Mouse (Mus musculus) gastrocnemius, adult 2 months (tissue): Measurements from ENCODE around the gene Ttc1. TPM values are rescaled to one million over a fixed set of nuclear protein-coding genes. Genes with fewer than 3 reads are reported as not detected.

Experiments
- DNase-seq: peaks from one replicate; pipeline ENCODE4 v3.0.0; 2022
- H3K27ac ChIP-seq: fragments of 200-600 bp; 2 replicates; pipeline ENCODE4 v1.8.1; 2022; ENCODE audit warnings: mild to moderate bottlenecking
- H3K4me3 ChIP-seq: fragments of 200-600 bp; 2 replicates; pipeline ENCODE4 v1.8.1; 2022; ENCODE audit warnings: mild to moderate bottlenecking, moderate library complexity
- CTCF ChIP-seq: fragments of 200-600 bp; IDR thresholded peaks from 2 replicates; pipeline ENCODE4 v1.8.1; 2022; ENCODE audit warnings: antibody characterized with exemption, mild to moderate bottlenecking, moderate library complexity
- intact Hi-C: fragments of 180-260 bp; cut with DNase I; formaldehyde crosslinking; loops from one replicate; pipeline ENCODE4 v1.15.1; 2025
- long read RNA-seq, 2 experiments: library from polyadenylated mRNA; stranded (forward); transcript quantifications; one replicate each; pipeline ENCODE4 v2.0.0; 2021
- total RNA-seq, 2 experiments: library from RNA; stranded (reverse); gene quantifications; 2 replicates each; pipeline ENCODE4 v1.2.3; 2021

Ttc1 gene
- 10 to 100 TPM; 57.7 to 68.8 TPM for total RNA-seq
- long read RNA-seq, experiment 1, transcript Ttc1-201 (8 exons, 1,438 nt) = major isoform, 61 of 66 reads
- long read RNA-seq, experiment 1, partial matches to known transcripts = 5 of 66 reads
- long read RNA-seq, experiment 1, other reads (novel, unspliced or antisense) = 0 of 66 reads
- long read RNA-seq, experiment 2, transcript Ttc1-201 (8 exons, 1,438 nt) = major isoform, 91 of 93 reads
- long read RNA-seq, experiment 2, partial matches to known transcripts = 2 of 93 reads
- long read RNA-seq, experiment 2, other reads (novel, unspliced or antisense) = 0 of 93 reads

- DNase-seq = peak; percentile 98
- peak within 1 kb of the TSS; percentile 92 for H3K27ac ChIP-seq
- intact Hi-C loops = loop anchor here (5.0 to 10.0 kb wide), 2 partner anchors 65 to 253 kb away; partner anchors contain the start of gene Pwwp2a
- TF ChIP-seq CTCF = no peak
- H3K4me3 ChIP-seq = peak within 1 kb of the TSS; percentile 96
Measured at GRCm38 (mm10) chr11:43747233-43748226, at the start of gene Ttc1. TSS of gene Ttc1 (minus strand) at chr11:43748008.

GRCm38 (mm10) chr11:43795992-43796391 lies 48.2 kb upstream of the Ttc1 start:
- Histone ChIP-seq H3K4me3 (no peak overlapping the region), H3K27ac (no peak overlapping the region)
- TF ChIP-seq CTCF = no peak
- DNase-seq = no peak
- intact Hi-C loops = no loop called here

DNA sequence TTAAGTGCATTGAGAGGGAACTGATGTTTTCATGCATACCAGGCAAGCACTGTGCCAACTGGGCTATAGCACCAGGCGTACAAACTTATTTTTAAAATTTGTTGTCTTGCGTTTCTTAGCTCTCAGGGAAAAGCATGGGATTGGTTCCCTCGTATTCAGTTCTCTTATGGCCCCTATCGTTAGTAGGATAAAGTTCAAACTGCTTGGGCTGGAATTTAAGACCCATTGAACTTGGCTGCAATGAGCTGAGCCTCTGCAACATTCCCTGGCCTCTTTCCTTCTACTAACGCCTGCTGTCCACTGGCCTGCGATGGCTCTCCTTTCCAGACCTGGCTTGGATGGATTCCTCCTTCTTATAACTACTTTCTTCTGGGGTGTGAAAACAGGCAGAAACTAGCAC lies 42.6 kb upstream of the Ttc1 start:
- H3K4me3 ChIP-seq = no peak overlapping the region
- H3K27ac ChIP-seq = no peak overlapping the region
- no peak for TF ChIP-seq CTCF
- intact Hi-C loops = no loop called here
- no peak for DNase-seq

DNA sequence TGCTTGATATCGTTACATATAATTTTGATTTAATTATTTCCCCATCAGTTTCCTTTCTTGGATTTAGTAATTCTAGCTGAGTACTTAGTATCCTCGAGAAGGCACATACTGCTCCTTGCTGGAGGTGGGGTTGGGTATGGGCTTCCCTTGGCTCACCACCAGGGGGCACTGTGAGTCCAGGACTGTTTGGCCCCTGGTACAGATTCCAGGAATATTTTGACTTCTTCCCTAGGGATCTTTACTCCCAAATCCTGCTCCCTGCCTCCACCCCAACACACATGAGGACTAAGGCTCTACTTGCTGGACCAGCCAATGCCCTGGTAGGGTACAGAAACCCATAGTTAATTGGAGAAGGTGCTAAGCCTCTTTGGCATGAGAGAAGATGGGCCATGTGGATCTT lies 36.0 kb upstream of the Ttc1 start:
- peak; percentile 74 for DNase-seq
- intact Hi-C loops = loop anchor here (1.0 kb wide), 1 partner anchor 548 kb away; no protein-coding TSS in a partner anchor
- Histone ChIP-seq H3K4me3 (no peak overlapping the region), H3K27ac (no peak overlapping the region)
- TF ChIP-seq CTCF = peak; percentile 81

- intact Hi-C loops = no loop called here
- DNase-seq = no peak
Measured at GRCm38 (mm10) chr11:43783106-43783505, 35.3 kb upstream of the Ttc1 start.

GRCm38 (mm10) chr11:43779551-43779950 lies 31.7 kb upstream of the Ttc1 start:
- Histone ChIP-seq H3K27ac (no peak overlapping the region), H3K4me3 (no peak overlapping the region)
- no peak for DNase-seq
- TF ChIP-seq CTCF = no peak
- intact Hi-C loops = no loop called here

More at GRCm38 (mm10) chr11:43783106-43783505, 35.3 kb upstream of the Ttc1 start:
- no peak overlapping the region for H3K4me3 ChIP-seq
- TF ChIP-seq CTCF = no peak
- no peak overlapping the region for H3K27ac ChIP-seq

GRCm38 (mm10) chr11:43776324-43776694 lies 28.5 kb upstream of the Ttc1 start:
- Histone ChIP-seq H3K27ac (no peak overlapping the region), H3K4me3 (peak overlapping the region; percentile 48)
- no peak for TF ChIP-seq CTCF
- intact Hi-C loops = no loop called here
- DNase-seq = no peak

DNA sequence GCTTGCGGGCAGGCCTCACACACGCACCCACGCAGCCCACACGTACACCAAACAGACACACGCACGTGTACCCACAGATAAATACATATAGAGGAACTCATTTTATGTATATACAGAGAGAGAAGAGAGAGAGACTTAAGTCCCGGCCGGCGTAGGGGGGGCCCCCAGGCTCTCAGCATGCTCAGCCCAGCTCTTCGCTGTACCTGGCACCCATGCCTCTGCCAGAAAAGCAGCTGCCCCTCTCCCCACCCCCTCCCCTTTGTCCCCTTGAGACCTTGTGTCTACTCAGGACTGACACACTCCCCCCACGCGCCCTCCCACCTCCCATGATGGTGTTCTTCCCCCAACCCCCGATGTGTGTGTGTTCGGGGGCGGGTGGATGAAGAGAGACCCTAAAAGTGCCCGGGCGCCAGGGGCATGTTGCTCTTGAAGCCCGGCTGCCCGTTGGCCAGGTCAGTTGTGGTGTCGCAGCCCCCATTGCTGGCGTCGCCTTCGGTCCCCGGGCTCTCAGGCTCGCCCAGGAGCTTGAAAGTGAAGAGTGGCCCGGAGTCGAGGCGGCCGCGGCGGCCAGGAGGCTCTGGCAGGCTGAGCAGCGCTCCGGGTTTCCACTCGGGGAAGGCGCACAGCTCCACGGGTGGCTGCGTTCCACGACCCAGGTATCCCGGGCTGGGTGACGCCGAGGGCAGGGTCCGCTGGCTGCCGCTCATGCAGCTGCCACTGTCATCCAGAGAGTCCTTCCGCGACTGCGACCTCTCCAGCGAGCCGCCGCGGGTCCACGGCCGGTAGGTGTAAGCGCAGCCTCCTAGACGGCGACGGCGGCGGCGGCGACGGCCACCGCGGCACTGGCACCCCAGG lies 27.9 kb upstream of the Ttc1 start:
- Histone ChIP-seq H3K4me3 (peak overlapping the region; percentile 48), H3K27ac (no peak overlapping the region)
- TF ChIP-seq CTCF = no peak
- intact Hi-C loops = no loop called here
- no peak for DNase-seq

- no peak for DNase-seq
- TF ChIP-seq CTCF = no peak
- Histone ChIP-seq H3K4me3 (no peak overlapping the region), H3K27ac (no peak overlapping the region)
- intact Hi-C loops = no loop called here
Measured at GRCm38 (mm10) chr11:43773725-43774124, 25.9 kb upstream of the Ttc1 start.

DNA sequence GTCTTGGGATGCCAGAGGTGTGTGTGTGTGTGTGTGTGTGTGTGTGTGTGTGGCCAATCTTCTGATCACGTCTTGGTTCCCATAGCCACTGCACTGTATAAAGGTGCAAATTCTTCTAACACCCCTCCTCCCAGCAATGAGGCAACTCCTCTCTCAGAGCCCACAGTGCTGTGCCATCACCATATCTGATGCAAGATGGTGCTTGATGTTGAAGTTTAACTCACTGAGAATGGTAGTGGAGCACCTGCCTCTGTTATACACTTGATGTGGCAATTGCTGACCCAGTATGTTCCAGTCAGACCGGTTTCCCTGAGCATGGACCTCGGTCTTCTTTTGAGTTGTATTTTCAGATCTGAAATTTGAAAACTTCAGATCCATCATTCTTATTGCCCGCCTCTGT lies 22.3 kb upstream of the Ttc1 start:
- intact Hi-C loops = no loop called here
- no peak for DNase-seq
- H3K27ac ChIP-seq = no peak overlapping the region
- H3K4me3 ChIP-seq = no peak overlapping the region
- no peak for TF ChIP-seq CTCF

DNA sequence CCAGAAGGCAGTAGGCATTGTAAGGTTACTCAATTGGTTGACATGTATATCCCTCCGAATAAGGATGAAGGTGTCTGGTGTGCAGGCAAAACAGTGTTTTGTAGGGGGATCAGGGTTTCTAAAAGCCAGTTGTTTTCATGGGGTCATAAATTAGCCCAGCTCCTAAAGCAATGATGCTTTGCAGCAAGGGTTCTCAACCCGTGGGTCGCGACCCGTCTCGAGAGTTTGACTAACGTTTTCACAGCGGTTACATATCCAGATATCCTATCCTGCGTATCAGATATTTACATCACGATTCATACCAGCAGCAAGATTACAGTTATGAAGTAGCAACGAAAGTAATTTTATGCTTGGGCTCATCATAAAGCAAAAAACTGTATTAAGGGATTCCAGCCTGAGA lies 19.9 kb upstream of the Ttc1 start:
- intact Hi-C loops = no loop called here

More for the DNA sequence above, 19.9 kb upstream of the Ttc1 start:
- Histone ChIP-seq H3K4me3 (no peak overlapping the region), H3K27ac (no peak overlapping the region)
- TF ChIP-seq CTCF = no peak
- DNase-seq = no peak
